Mouse (Mus musculus) ES-E14 (cell line): ENCODE measurements around the gene Bmp2k. TPM values are rescaled to one million over a fixed set of nuclear protein-coding genes. Genes with fewer than 3 reads are reported as not detected.

ENCODE experiments used
- DNase-seq: peaks from one replicate; pipeline ENCODE4 v3.0.0-alpha.2; 2013; ENCODE audit warnings: low read depth, low spot score
- H3K27ac ChIP-seq: 2 replicates; pipeline ENCODE4 v1.5.1; 2012; ENCODE audit warnings: low read depth, mild to moderate bottlenecking, low read length, moderate library complexity, mixed read lengths; ENCODE audit not compliant: poor library complexity, insufficient read depth, severe bottlenecking
- H3K36me3 ChIP-seq: 2 replicates; pipeline ENCODE4 v1.6.1; 2012; ENCODE audit warnings: mild to moderate bottlenecking, low read length, moderate library complexity, mixed read lengths; ENCODE audit not compliant: control insufficient read depth, poor library complexity, insufficient read depth, severe bottlenecking
- H3K4me1 ChIP-seq, 2 experiments: fragments of 150-350 bp in 1 of 2; sonication (generic) in 1 of 2; 2 replicates each; pipeline ENCODE4 v1.6.1; 2012; ENCODE audit warnings: low read length in 2 of 2, mild to moderate bottlenecking in 1 of 2, mixed read lengths in 1 of 2; ENCODE audit not compliant: control insufficient read depth in 2 of 2, insufficient read depth in 2 of 2, poor library complexity in 1 of 2
- H3K4me3 ChIP-seq, 2 experiments: fragments of 150-350 bp in 1 of 2; sonication (generic) in 1 of 2; 2 replicates each; pipeline ENCODE4 v1.5.1; 2012; ENCODE audit warnings: low read length in 2 of 2, low read depth in 1 of 2, mild to moderate bottlenecking in 1 of 2, mixed read lengths in 1 of 2; ENCODE audit not compliant: insufficient read depth in 1 of 2, poor library complexity in 1 of 2, severe bottlenecking in 1 of 2
- H3K9ac ChIP-seq: 2 replicates; pipeline ENCODE4 v1.6.1; 2012; ENCODE audit warnings: low read depth, mild to moderate bottlenecking, low read length, mixed read lengths; ENCODE audit not compliant: poor library complexity, insufficient read depth, severe bottlenecking
- H3K9me3 ChIP-seq: fragments of 150-350 bp; sonication (generic); 2 replicates; pipeline ENCODE4 v1.6.1; 2012; ENCODE audit warnings: low read depth, mild to moderate bottlenecking, low read length; ENCODE audit not compliant: control insufficient read depth, insufficient read depth
- CHD2 ChIP-seq: IDR thresholded peaks from 2 replicates; pipeline ENCODE4 v1.6.1; 2014; ENCODE audit warnings: mild to moderate bottlenecking, low read depth, low read length, inconsistent platforms
- HCFC1 ChIP-seq: IDR thresholded peaks from 2 replicates; pipeline ENCODE4 v1.6.1; 2012; ENCODE audit warnings: low read length, inconsistent platforms, borderline replicate concordance; ENCODE audit not compliant: insufficient read depth
- MAFK ChIP-seq: IDR thresholded peaks from 2 replicates; pipeline ENCODE4 v1.6.1; 2014; ENCODE audit warnings: mild to moderate bottlenecking, low read depth, low read length, inconsistent platforms; ENCODE audit not compliant: insufficient read depth
- ZC3H11A ChIP-seq: IDR thresholded peaks from 2 replicates; pipeline ENCODE4 v1.6.1; 2012; ENCODE audit warnings: low read depth, mild to moderate bottlenecking, inconsistent platforms, low read length, borderline replicate concordance
- ZNF384 ChIP-seq: IDR thresholded peaks from 2 replicates; pipeline ENCODE4 v1.6.1; 2012; ENCODE audit warnings: low read depth, low read length, inconsistent platforms
- in situ Hi-C, 2 experiments: fragments of 600-800 bp; cut with MboI; formaldehyde crosslinking; loops; one replicate each; pipeline ENCODE4 v1.15.1; 2025; ENCODE audit warnings: low sequenced_read_pairs in 2 of 2, inconsistent platforms in 1 of 2; ENCODE audit not compliant: unreplicated experiment in 2 of 2
- total RNA-seq: library from RNA; depleted of rRNA; stranded (reverse); fragments of 300-350 nt; gene quantifications from 2 replicates; pipeline ENCODE4 v1.2.3, GENCODE M21; 2012

Bmp2k gene
- total RNA-seq, 1 experiment = 7.1 TPM

GRCm38 (mm10) chr5:97065746-97066145, 68.3 kb downstream of the Bmp2k start:
- H3K9ac ChIP-seq = no peak overlapping the region
- no peaks in the 10 kb centered on the region; the same call in 1 of the 2 replicates for H3K36me3 ChIP-seq
- no peaks in the 10 kb centered on the region for H3K9me3 ChIP-seq
- H3K4me3 ChIP-seq = no peak overlapping the region
- DNase-seq = no peak
- in situ Hi-C loops = loop anchor here in 1 of 2 experiments (25.0 kb wide), 1 partner anchor 203 kb away; no protein-coding TSS in a partner anchor
- TF ChIP-seq HCFC1 (no peak), CHD2 (no peak), MAFK (no peak), ZC3H11A (no peak), ZNF384 (no peak)
- H3K27ac ChIP-seq = no peak overlapping the region
- no peaks in the 10 kb centered on the region for H3K4me1 ChIP-seq

- Histone ChIP-seq H3K9ac (no peak overlapping the region), H3K4me3 (no peak overlapping the region), H3K4me1 (no peaks in the 10 kb centered on the region), H3K36me3 (no peaks in the 10 kb centered on the region), H3K9me3 (no peaks in the 10 kb centered on the region), H3K27ac (no peak overlapping the region)
- TF ChIP-seq CHD2 (no peak), MAFK (no peak), ZC3H11A (no peak)
- in situ Hi-C loops = no loop called here
- no peak for DNase-seq
Observed at GRCm38 (mm10) chr5:97075476-97076151, 78.1 kb downstream of the Bmp2k start.

DNA sequence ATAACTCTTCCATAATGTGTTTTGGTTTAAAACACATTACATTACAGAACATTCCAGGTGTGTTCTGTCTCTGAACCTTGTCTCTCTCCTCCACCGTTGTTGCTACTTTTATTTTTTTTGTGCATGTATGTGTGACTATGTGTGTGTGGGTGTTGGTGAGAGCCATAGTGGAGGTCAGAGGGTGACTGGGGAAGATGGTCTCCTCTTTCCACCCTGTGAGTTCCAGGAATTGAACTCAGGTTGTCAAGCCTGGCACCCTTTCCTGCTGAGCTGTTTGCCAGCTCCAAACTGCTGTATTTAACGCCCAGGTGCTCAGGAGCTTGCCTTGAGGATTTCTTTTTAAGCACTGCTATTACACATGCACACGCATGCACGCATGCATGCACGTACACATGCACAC, 78.7 kb downstream of the Bmp2k start:
- Histone ChIP-seq H3K4me3 (no peak overlapping the region), H3K36me3 (no peaks in the 10 kb centered on the region), H3K4me1 (no peaks in the 10 kb centered on the region), H3K27ac (no peak overlapping the region), H3K9me3 (no peaks in the 10 kb centered on the region), H3K9ac (no peak overlapping the region)
- no peak for DNase-seq
- in situ Hi-C loops = no loop called here
- TF ChIP-seq ZNF384 = no peak
- no peak for TF ChIP-seq MAFK
- TF ChIP-seq HCFC1 = no peak
- no peak for TF ChIP-seq ZC3H11A
- TF ChIP-seq CHD2 = no peak

- Histone ChIP-seq H3K4me3 (no peak overlapping the region), H3K9me3 (no peaks in the 10 kb centered on the region), H3K9ac (no peak overlapping the region), H3K4me1 (no peaks in the 10 kb centered on the region), H3K27ac (no peak overlapping the region), H3K36me3 (no peaks in the 10 kb centered on the region)
- in situ Hi-C loops = no loop called here
- no peak for TF ChIP-seq CHD2
- TF ChIP-seq ZC3H11A = no peak
- no peak for TF ChIP-seq MAFK
- TF ChIP-seq HCFC1 = no peak
- no peak for TF ChIP-seq ZNF384
- DNase-seq = no peak
Observed at GRCm38 (mm10) chr5:97077676-97078075, 80.2 kb downstream of the Bmp2k start.

DNA sequence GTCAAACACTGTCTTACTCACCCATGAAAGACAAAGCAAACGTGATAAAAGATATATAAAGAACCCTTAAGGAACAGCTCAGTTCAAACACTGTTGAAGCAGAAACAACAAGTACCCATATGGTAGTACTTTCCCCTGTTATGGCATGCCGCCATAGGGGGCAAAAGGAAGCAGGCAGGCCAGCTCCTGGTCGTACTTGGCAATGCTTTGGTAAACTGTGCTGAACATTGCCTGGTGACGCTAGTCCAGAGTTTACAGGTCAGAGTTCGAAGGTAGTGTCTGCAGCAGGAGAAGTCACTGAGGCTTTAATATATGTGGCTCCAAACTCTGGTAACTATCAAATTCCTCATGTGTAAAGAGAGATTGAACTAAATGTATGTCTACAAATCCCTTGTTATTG, 81.2 kb downstream of the Bmp2k start:
- no peak for DNase-seq
- no peak overlapping the region for H3K4me3 ChIP-seq
- no peak overlapping the region for H3K27ac ChIP-seq
- H3K9ac ChIP-seq = no peak overlapping the region
- no peaks in the 10 kb centered on the region for H3K4me1 ChIP-seq
- H3K36me3 ChIP-seq = no peaks in the 10 kb centered on the region
- TF ChIP-seq ZC3H11A = no peak
- no peak for TF ChIP-seq ZNF384
- TF ChIP-seq CHD2 = no peak
- no peak for TF ChIP-seq HCFC1
- TF ChIP-seq MAFK = no peak
- in situ Hi-C loops = no loop called here
- no peaks in the 10 kb centered on the region for H3K9me3 ChIP-seq
